Mouse (Mus musculus): ENCODE measurements at regions not wholly inside any gene's neighbourhood (a gene's known extent, or its start where the extent isn't known, plus 50 kb on each side); places are given as distances from the start of the nearest gene placed in this dataset.
"Not testable (repeated sequence)": the region's sequence is repeated elsewhere in the genome, so short reads cannot be mapped to it uniquely, and the experiment has no call there.

DNA sequence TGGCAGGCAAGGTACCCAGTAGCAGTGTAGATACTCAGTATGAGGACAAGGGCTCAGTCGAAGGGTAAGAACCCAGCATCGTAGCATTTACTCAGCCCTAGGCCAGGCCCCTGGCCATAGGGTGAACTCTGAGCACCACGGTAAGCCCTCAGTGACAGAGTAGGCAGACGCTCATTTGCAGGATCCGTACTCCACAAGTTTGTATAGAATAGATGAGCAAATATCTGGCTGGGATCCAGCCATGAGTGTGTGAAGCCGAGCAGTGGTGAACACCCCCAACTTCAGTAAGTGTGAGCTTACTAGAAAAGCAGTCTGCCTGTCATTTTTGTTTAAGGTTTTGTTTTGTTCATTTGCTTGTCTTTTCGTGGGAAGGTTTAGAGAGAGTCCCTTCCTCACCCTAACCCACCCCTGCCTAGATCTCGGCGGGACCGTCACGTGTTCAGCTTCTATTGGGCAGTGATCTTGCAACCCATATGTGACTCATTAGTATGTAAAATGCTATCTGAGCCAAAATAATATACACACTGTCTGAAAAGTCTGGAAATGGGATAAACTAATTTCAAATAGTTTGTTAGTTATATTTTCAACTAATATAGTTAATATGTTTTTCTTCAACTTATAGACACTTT, 76.3 kb downstream of the Gm5447 start:
- no peak for DNase-seq (ENCODE audit: low spot score in 2 of 2)

- not testable (repeated sequence) for DNase-seq (ENCODE audit: low spot score in 2 of 2)
Observed at GRCm38 (mm10) chr13:31051586-31051985, 77.6 kb downstream of the Gm5447 start.

DNA sequence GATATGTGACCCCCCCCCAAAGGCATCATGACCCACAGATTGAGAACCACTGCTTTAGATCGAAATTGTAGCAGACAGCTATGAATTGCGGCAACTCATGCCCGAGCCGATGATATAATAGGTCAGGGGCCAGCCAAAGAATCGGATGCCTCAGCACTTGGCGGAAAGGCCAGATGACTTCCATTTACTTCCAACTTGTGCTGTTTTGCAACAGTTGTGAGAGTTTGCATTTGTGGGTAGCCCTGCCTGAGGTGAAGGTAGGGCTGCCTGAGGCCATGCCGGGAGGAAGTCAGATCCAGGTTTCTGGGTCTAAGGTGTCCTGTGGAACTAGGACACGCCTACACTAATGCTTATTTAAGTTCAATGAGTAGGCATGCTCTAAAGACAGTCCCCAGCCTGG, 80.4 kb downstream of the Gm5447 start:
- DNase-seq (ENCODE audit: low spot score in 2 of 2) = no peak

GRCm38 (mm10) chr13:31055376-31056083, 81.5 kb downstream of the Gm5447 start:
- no peak for DNase-seq (ENCODE audit: low spot score in 2 of 2)

- DNase-seq (ENCODE audit: low spot score in 2 of 2) = no peak
Observed at GRCm38 (mm10) chr13:31056154-31056871, 82.3 kb downstream of the Gm5447 start.

DNA sequence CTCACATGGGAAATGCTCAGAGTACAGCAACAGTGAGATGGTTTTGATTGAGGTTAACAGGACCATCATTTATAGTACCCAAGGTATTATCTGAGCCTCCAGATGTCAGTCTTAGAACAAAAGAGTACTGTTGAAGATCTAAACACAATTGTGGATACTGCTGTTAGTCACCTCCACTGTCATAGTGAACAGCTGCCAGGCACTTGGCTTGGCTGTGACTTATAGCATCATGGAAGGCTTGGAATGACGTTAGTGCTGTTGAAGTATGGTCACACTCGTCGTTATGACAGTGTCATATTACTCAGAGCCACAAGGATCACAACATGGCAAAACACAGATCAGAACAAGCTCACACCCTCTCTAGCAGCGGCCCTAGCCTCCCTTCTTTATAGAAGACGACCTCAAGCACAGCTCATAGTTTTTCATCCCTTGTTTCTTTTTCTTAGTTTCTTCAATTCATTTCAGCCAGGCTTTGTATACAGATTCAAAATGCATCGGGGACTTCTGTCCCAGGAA, 87.0 kb downstream of the Gm5447 start:
- DNase-seq (ENCODE audit: low spot score in 2 of 2) = no peak

DNA sequence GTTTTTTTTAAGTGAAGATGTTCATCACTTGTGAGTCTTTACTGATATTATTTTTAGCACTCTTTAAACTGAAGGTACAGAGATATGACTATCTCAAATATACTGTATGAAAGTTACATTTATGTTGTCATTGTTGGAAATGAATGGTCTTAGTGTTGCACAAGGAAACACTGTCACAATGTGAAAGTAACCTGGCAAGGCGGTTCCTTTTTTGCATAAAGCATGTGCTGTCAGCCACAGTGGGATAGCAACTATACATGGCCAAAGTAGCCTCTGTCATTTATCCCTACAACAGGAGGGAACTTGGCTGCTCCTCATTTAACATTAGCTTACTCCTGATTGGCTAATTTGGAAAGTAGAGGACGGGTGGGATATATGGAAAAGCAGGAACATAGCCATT, 94.3 kb downstream of the Gm5447 start:
- no peak for DNase-seq (ENCODE audit: low spot score in 2 of 2)

- no peak for DNase-seq (ENCODE audit: low spot score in 2 of 2)
Observed at GRCm38 (mm10) chr13:31076541-31076940, 102.5 kb downstream of the Gm5447 start.

- no peak for DNase-seq (ENCODE audit: low spot score in 2 of 2)
Observed at GRCm38 (mm10) chr13:31078751-31079150, 104.7 kb downstream of the Gm5447 start.

- DNase-seq (ENCODE audit: low spot score in 2 of 2) = no peak
Observed at GRCm38 (mm10) chr13:31080215-31080614, 106.2 kb downstream of the Gm5447 start.

GRCm38 (mm10) chr13:31082448-31083140, 108.6 kb downstream of the Gm5447 start:
- peak in 1 of 2 experiments; percentile 26 for DNase-seq (ENCODE audit: low spot score in 2 of 2)

- DNase-seq (ENCODE audit: low spot score in 2 of 2) = no peak
Observed at GRCm38 (mm10) chr13:31101051-31101450, 127.0 kb downstream of the Gm5447 start.

DNA sequence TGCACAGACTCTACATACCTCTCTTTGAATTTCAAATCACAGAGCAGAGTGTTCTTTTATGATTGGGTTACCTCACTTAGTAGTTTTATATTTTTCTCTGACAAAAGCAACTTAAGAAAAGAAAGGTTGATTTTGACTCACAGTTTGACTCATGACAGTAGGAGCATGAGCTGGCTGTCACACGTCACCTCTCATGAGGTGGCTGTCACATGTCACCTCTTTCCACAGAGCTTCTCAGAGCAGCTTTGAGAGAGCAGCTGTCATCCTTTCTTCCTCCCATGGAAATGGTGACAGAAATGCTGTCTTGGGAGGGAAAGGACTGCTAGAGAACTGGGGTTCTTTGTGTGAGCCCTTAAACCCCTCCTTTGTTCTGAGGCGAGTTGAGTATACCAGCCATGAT, 133.4 kb downstream of the Gm5447 start:
- DNase-seq (ENCODE audit: low spot score in 2 of 2) = no peak

DNA sequence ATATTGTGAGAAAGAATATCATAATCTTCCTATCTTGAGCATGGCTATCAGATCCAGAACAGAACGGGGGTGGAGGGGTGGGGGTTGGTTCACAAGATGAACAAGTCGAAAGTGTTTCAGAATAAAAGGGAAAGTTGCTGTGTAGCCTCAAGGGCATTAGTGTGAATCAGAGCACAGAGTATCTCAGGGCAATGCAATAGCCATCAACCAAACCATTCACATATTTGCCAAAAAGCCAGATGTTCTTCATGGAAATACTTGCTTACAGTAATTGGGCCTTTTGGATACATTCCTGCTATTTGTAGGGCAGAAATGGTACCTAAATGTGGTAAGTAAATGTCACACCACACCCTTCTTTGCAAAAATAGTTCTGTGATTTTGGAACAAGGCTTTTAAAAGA, 135.2 kb downstream of the Gm5447 start:
- DNase-seq (ENCODE audit: low spot score in 2 of 2) = no peak

- DNase-seq (ENCODE audit: low spot score in 2 of 2) = no peak
Observed at GRCm38 (mm10) chr13:31122689-31123088, 148.7 kb downstream of the Gm5447 start.

- DNase-seq (ENCODE audit: low spot score in 2 of 2) = no peak
Observed at GRCm38 (mm10) chr13:31124547-31125216, 150.7 kb downstream of the Gm5447 start.

DNA sequence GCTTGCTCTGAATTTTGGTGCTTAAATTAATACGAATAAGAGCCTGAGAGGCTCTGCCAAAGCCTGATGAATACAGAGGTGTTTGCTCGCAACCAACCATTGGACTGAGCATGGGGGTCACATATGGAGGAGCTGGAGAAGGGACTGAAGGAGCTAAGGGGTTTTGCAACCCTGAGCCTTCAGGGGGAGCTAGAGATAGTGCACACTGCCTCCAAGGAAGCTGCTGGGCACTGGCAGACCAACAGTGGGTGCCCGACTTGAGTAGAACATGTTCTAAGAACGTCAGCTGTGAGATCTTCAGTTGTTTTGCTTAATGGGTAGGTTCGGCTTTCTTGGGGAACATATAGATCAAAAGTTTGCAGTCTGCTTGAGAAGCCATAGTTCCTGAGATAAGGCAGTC, 158.5 kb downstream of the Gm5447 start:
- DNase-seq (ENCODE audit: low spot score in 2 of 2) = no peak

GRCm38 (mm10) chr13:31139686-31140085, 165.7 kb downstream of the Gm5447 start:
- no peak for DNase-seq (ENCODE audit: low spot score in 2 of 2)

GRCm38 (mm10) chr13:31147323-31147722, 173.3 kb downstream of the Gm5447 start:
- DNase-seq (ENCODE audit: low spot score in 2 of 2) = no peak

DNA sequence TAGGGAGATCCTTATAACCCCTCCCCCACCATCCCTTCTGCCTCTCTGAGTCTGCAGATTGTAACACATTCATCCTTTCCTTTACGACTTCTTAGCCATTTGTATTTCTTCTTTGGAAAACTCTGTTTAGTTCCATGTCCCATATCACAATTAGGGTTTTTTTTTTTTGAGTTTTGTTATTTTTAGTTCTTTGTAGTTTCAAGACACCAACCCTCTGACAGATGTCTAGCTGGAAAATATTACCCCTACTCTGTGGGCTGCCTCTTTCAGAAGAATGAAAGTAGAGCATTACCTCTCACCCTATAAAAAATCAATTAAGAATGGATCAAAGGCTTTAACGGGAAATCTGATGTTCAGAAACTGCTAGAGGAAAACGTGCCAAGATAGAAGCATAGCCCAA, 180.1 kb downstream of the Gm5447 start:
- no peak for DNase-seq (ENCODE audit: low spot score in 2 of 2)

- no peak for DNase-seq (ENCODE audit: low spot score in 2 of 2)
Observed at GRCm38 (mm10) chr13:31163878-31164495, 190.0 kb downstream of the Gm5447 start.
